Mouse (Mus musculus): ENCODE data around the gene Cldn13. TPM values are rescaled to one million over a fixed set of nuclear protein-coding genes. Genes with fewer than 3 reads are reported as not detected.

The Cldn13 gene
- polyA plus RNA-seq, 1 experiment from 2014 or later, result not detected

Other genes with a start within 250 kb of the Cldn13 start
- 21.6 and 23.4 TPM in 2 replicates for gene Limk1, start 226.9 kb downstream of the Cldn13 start, polyA plus RNA-seq (2015; fragmentation: Nextera tagmentation; extraction: Ambion mirVana)
- gene Eln, start 168.2 kb downstream of the Cldn13 start, polyA plus RNA-seq (2015; fragmentation: Nextera tagmentation; extraction: Ambion mirVana), result 5.7 and 7.8 TPM in 2 replicates
- not detected in 2 replicates for gene Tmem270, start 8.8 kb downstream of the Cldn13 start, polyA plus RNA-seq (2015; fragmentation: Nextera tagmentation; extraction: Ambion mirVana)
- gene Mettl27, start 16.8 kb upstream of the Cldn13 start, polyA plus RNA-seq (2015; fragmentation: Nextera tagmentation; extraction: Ambion mirVana), result 5.4 and 6.7 TPM in 2 replicates
- gene Cldn4, start 31.4 kb upstream of the Cldn13 start, polyA plus RNA-seq (2015; fragmentation: Nextera tagmentation; extraction: Ambion mirVana), result not detected in 2 replicates
- gene Cldn3, start 70.7 kb upstream of the Cldn13 start, polyA plus RNA-seq (2015; fragmentation: Nextera tagmentation; extraction: Ambion mirVana), result 2.3 and 2.8 TPM in 2 replicates
- gene Abhd11, start 93.6 kb upstream of the Cldn13 start, polyA plus RNA-seq (2015; fragmentation: Nextera tagmentation; extraction: Ambion mirVana), result 64.6 and 65.0 TPM in 2 replicates
- 78.4 and 78.9 TPM in 2 replicates for gene Stx1a, start 108.0 kb upstream of the Cldn13 start, polyA plus RNA-seq (2015; fragmentation: Nextera tagmentation; extraction: Ambion mirVana)
- 37.4 and 38.8 TPM in 2 replicates for gene Dnajc30, start 148.7 kb upstream of the Cldn13 start, polyA plus RNA-seq (2015; fragmentation: Nextera tagmentation; extraction: Ambion mirVana)
- gene Bud23, start 149.4 kb upstream of the Cldn13 start, polyA plus RNA-seq (2015; fragmentation: Nextera tagmentation; extraction: Ambion mirVana), result 79.1 and 93.5 TPM in 2 replicates
- gene Vps37d, start 162.7 kb upstream of the Cldn13 start, polyA plus RNA-seq (2015; fragmentation: Nextera tagmentation; extraction: Ambion mirVana), result 29.8 and 31.9 TPM in 2 replicates
- gene Mlxipl, start 174.4 kb upstream of the Cldn13 start, polyA plus RNA-seq (2015; fragmentation: Nextera tagmentation; extraction: Ambion mirVana), result 0.41 and 0.71 TPM in 2 replicates
- gene Tbl2, start 234.1 kb upstream of the Cldn13 start, polyA plus RNA-seq (2015; fragmentation: Nextera tagmentation; extraction: Ambion mirVana), result 14.9 and 16.7 TPM in 2 replicates